Mouse (Mus musculus): ENCODE measurements around the gene Usp17lb. TPM values are rescaled to one million over a fixed set of nuclear protein-coding genes. Genes with fewer than 3 reads are reported as not detected.

Gene Usp17lb
- polyA plus RNA-seq, 1 experiment from 2014 or later, result not detected

Other genes with a start within 250 kb of the Usp17lb start
- not detected in 2 replicates for gene Olfr655, start 240.8 kb downstream of the Usp17lb start, polyA plus RNA-seq (2015; fragmentation: Nextera tagmentation; extraction: Ambion mirVana)
- gene Olfr656, start 228.6 kb downstream of the Usp17lb start, polyA plus RNA-seq (2015; fragmentation: Nextera tagmentation; extraction: Ambion mirVana), result not detected in 2 replicates
- gene Olfr657, start 217.8 kb downstream of the Usp17lb start, polyA plus RNA-seq (2015; fragmentation: Nextera tagmentation; extraction: Ambion mirVana), result not detected in 2 replicates
- not detected in 2 replicates for gene Olfr658, start 195.3 kb downstream of the Usp17lb start, polyA plus RNA-seq (2015; fragmentation: Nextera tagmentation; extraction: Ambion mirVana)
- not detected in 2 replicates for gene Olfr659, start 175.8 kb downstream of the Usp17lb start, polyA plus RNA-seq (2015; fragmentation: Nextera tagmentation; extraction: Ambion mirVana)
- gene Olfr661, start 156.1 kb downstream of the Usp17lb start, polyA plus RNA-seq (2015; fragmentation: Nextera tagmentation; extraction: Ambion mirVana), result not detected in 2 replicates
- gene Usp17le, start 65.1 kb downstream of the Usp17lb start, polyA plus RNA-seq (2015; fragmentation: Nextera tagmentation; extraction: Ambion mirVana), result not detected in 2 replicates
- not detected in 2 replicates for gene Usp17la, start 14.4 kb upstream of the Usp17lb start, polyA plus RNA-seq (2015; fragmentation: Nextera tagmentation; extraction: Ambion mirVana)
- gene Olfr665, start 35.4 kb upstream of the Usp17lb start, polyA plus RNA-seq (2015; fragmentation: Nextera tagmentation; extraction: Ambion mirVana), result not detected in 2 replicates
- gene Olfr666, start 53.3 kb upstream of the Usp17lb start, polyA plus RNA-seq (2015; fragmentation: Nextera tagmentation; extraction: Ambion mirVana), result not detected in 2 replicates
- not detected in 2 replicates for gene Olfr667, start 78.9 kb upstream of the Usp17lb start, polyA plus RNA-seq (2015; fragmentation: Nextera tagmentation; extraction: Ambion mirVana)
- not detected in 2 replicates for gene Olfr668, start 85.5 kb upstream of the Usp17lb start, polyA plus RNA-seq (2015; fragmentation: Nextera tagmentation; extraction: Ambion mirVana)
- gene Olfr669, start 91.6 kb upstream of the Usp17lb start, polyA plus RNA-seq (2015; fragmentation: Nextera tagmentation; extraction: Ambion mirVana), result not detected in 2 replicates
- not detected in 2 replicates for gene Olfr670, start 120.0 kb upstream of the Usp17lb start, polyA plus RNA-seq (2015; fragmentation: Nextera tagmentation; extraction: Ambion mirVana)
- gene Olfr671, start 136.5 kb upstream of the Usp17lb start, polyA plus RNA-seq (2015; fragmentation: Nextera tagmentation; extraction: Ambion mirVana), result not detected in 2 replicates
- gene Olfr672, start 159.4 kb upstream of the Usp17lb start, polyA plus RNA-seq (2015; fragmentation: Nextera tagmentation; extraction: Ambion mirVana), result not detected in 2 replicates
- gene Olfr675, start 185.9 kb upstream of the Usp17lb start, polyA plus RNA-seq (2015; fragmentation: Nextera tagmentation; extraction: Ambion mirVana), result not detected in 2 replicates
- gene Olfr676, start 190.1 kb upstream of the Usp17lb start, polyA plus RNA-seq (2015; fragmentation: Nextera tagmentation; extraction: Ambion mirVana), result not detected in 2 replicates
- gene Olfr677, start 208.8 kb upstream of the Usp17lb start, polyA plus RNA-seq (2015; fragmentation: Nextera tagmentation; extraction: Ambion mirVana), result not detected in 2 replicates
- gene Olfr678, start 221.9 kb upstream of the Usp17lb start, polyA plus RNA-seq (2015; fragmentation: Nextera tagmentation; extraction: Ambion mirVana), result not detected in 2 replicates
- gene Olfr679, start 238.6 kb upstream of the Usp17lb start, polyA plus RNA-seq (2015; fragmentation: Nextera tagmentation; extraction: Ambion mirVana), result not detected in 2 replicates

All from liver, embryonic 13.5 days (tissue).